Mouse (Mus musculus) MEL (cell line): ENCODE measurements at regions not wholly inside any gene's neighbourhood (a gene's known extent, or its start where the extent isn't known, plus 50 kb on each side); places are given as distances from the start of the nearest gene placed in this dataset.

Experiments used
- DNase-seq: peaks from one replicate; pipeline ENCODE4 v3.0.0; 2011; ENCODE audit warnings: low read depth, low spot score
- H3K27ac ChIP-seq: 2 replicates; pipeline ENCODE4 v1.5.1; 2012; ENCODE audit warnings: low read depth, mild to moderate bottlenecking, control low read depth, low read length, moderate library complexity; ENCODE audit not compliant: control insufficient read depth
- H3K27me3 ChIP-seq, 2 experiments: fragments of 150-350 bp in 1 of 2; sonication (generic) in 1 of 2; 2 replicates each; pipeline ENCODE4 v1.6.1; 2012; ENCODE audit warnings: low read length in 2 of 2, mild to moderate bottlenecking in 2 of 2, improper control_type of control experiment in 1 of 2, moderate library complexity in 1 of 2; ENCODE audit not compliant: insufficient read depth in 2 of 2, control insufficient read depth in 1 of 2
- H3K36me3 ChIP-seq, 2 experiments: 2 replicates each; pipeline ENCODE4 v1.6.1; 2012 to 2014; ENCODE audit warnings: low read length in 2 of 2, improper control_type of control experiment in 1 of 2, inconsistent platforms in 1 of 2, mild to moderate bottlenecking in 1 of 2; ENCODE audit not compliant: insufficient read depth in 2 of 2, control insufficient read depth in 1 of 2
- H3K4me1 ChIP-seq, 2 experiments: fragments of 150-350 bp in 1 of 2; sonication (generic) in 1 of 2; 2 replicates each; pipeline ENCODE4 v1.6.1; 2012; ENCODE audit warnings: low read length in 2 of 2, improper control_type of control experiment in 1 of 2, mild to moderate bottlenecking in 1 of 2; ENCODE audit not compliant: insufficient read depth in 2 of 2, control insufficient read depth in 1 of 2
- H3K4me3 ChIP-seq, 2 experiments: fragments of 150-350 bp in 1 of 2; sonication (generic) in 1 of 2; 2 replicates each; pipeline ENCODE4 v1.5.1; 2012; ENCODE audit warnings: low read depth in 2 of 2, low read length in 2 of 2, mild to moderate bottlenecking in 2 of 2, moderate library complexity in 2 of 2, control low read depth in 1 of 2, improper control_type of control experiment in 1 of 2; ENCODE audit not compliant: control insufficient read depth in 1 of 2, insufficient read depth in 1 of 2
- H3K79me2 ChIP-seq: 2 replicates; pipeline ENCODE4 v1.6.1; 2012; ENCODE audit warnings: mild to moderate bottlenecking, low read length, moderate library complexity; ENCODE audit not compliant: control insufficient read depth, poor library complexity, insufficient read depth
- H3K9ac ChIP-seq: 2 replicates; pipeline ENCODE4 v1.6.1; 2012; ENCODE audit warnings: low read depth, mild to moderate bottlenecking, control low read depth, low read length, moderate library complexity; ENCODE audit not compliant: control insufficient read depth, poor library complexity, severe bottlenecking
- H3K9me3 ChIP-seq: fragments of 150-350 bp; sonication (generic); replicated peaks from 2 replicates; pipeline ENCODE4 v1.6.1; 2012; ENCODE audit warnings: mild to moderate bottlenecking, low read length, improper control_type of control experiment, moderate library complexity; ENCODE audit not compliant: insufficient read depth
- BHLHE40 ChIP-seq: IDR thresholded peaks from 2 replicates; pipeline ENCODE4 v1.6.1; 2012; ENCODE audit warnings: low read depth, mild to moderate bottlenecking, inconsistent platforms, low read length, improper control_type of control experiment, borderline replicate concordance
- CHD1 ChIP-seq: IDR thresholded peaks from 2 replicates; pipeline ENCODE4 v1.6.1; 2012; ENCODE audit warnings: low read depth, mild to moderate bottlenecking, inconsistent platforms, low read length, improper control_type of control experiment
- CTCF ChIP-seq, 3 experiments: IDR thresholded peaks in 2 of 3; conservative IDR thresholded peaks in 1 of 3; 2 replicates each; pipeline ENCODE4 v1.5.1; 2011 to 2012; ENCODE audit warnings: low read length in 3 of 3, low read depth in 2 of 3, mild to moderate bottlenecking in 2 of 3, improper control_type of control experiment in 1 of 3, inconsistent platforms in 1 of 3, mixed read lengths in 1 of 3, moderate library complexity in 1 of 3; ENCODE audit not compliant: control insufficient read depth in 1 of 3, insufficient read depth in 1 of 3, poor library complexity in 1 of 3, severe bottlenecking in 1 of 3
- E2F4 ChIP-seq: IDR thresholded peaks from 2 replicates; pipeline ENCODE4 v1.6.1; 2011; ENCODE audit warnings: low read depth, low read length, improper control_type of control experiment, borderline replicate concordance
- HCFC1 ChIP-seq: IDR thresholded peaks from 2 replicates; pipeline ENCODE4 v1.6.1; 2012; ENCODE audit warnings: low read depth, mild to moderate bottlenecking, inconsistent platforms, low read length, improper control_type of control experiment, moderate library complexity
- JUND ChIP-seq: IDR thresholded peaks from 2 replicates; pipeline ENCODE4 v1.6.1; 2011; ENCODE audit warnings: low read depth, mild to moderate bottlenecking, improper control_type of control experiment, low read length
- MAZ ChIP-seq: IDR thresholded peaks from 2 replicates; pipeline ENCODE4 v1.6.1; 2012; ENCODE audit warnings: low read depth, mild to moderate bottlenecking, inconsistent platforms, low read length, improper control_type of control experiment
- MEF2A ChIP-seq: IDR thresholded peaks from 2 replicates; pipeline ENCODE4 v1.6.1; 2014; ENCODE audit warnings: low read depth, mild to moderate bottlenecking, inconsistent platforms, low read length, improper control_type of control experiment; ENCODE audit not compliant: poor library complexity, insufficient replicate concordance, severe bottlenecking; ENCODE audit errors: extremely low read depth
- NRF1 ChIP-seq: IDR thresholded peaks from 2 replicates; pipeline ENCODE4 v1.6.1; 2014; ENCODE audit warnings: low read depth, mild to moderate bottlenecking, inconsistent platforms, low read length, improper control_type of control experiment, moderate library complexity; ENCODE audit not compliant: poor library complexity, insufficient read depth, severe bottlenecking
- POLR2A ChIP-seq, 2 experiments: IDR thresholded peaks; 2 replicates each; pipeline ENCODE4 v1.6.1; 2011 to 2012; ENCODE audit warnings: low read length in 2 of 2, mild to moderate bottlenecking in 2 of 2, control low read depth in 1 of 2, improper control_type of control experiment in 1 of 2, low read depth in 1 of 2, moderate library complexity in 1 of 2; ENCODE audit not compliant: control insufficient read depth in 1 of 2, insufficient read depth in 1 of 2, poor library complexity in 1 of 2
- POLR2AphosphoS2 ChIP-seq: IDR thresholded peaks from 2 replicates; pipeline ENCODE4 v1.6.1; 2011; ENCODE audit warnings: low read length, improper control_type of control experiment
- RCOR1 ChIP-seq: IDR thresholded peaks from 2 replicates; pipeline ENCODE4 v1.6.1; 2012; ENCODE audit warnings: low read depth, mild to moderate bottlenecking, inconsistent platforms, low read length, improper control_type of control experiment
- SIN3A ChIP-seq: IDR thresholded peaks from 2 replicates; pipeline ENCODE4 v1.6.1; 2012; ENCODE audit warnings: low read length, improper control_type of control experiment, inconsistent platforms
- SMC3 ChIP-seq: IDR thresholded peaks from 2 replicates; pipeline ENCODE4 v1.6.1; 2011; ENCODE audit warnings: low read depth, low read length, improper control_type of control experiment
- TAL1 ChIP-seq: IDR thresholded peaks from 2 replicates; pipeline ENCODE4 v1.6.1; 2012; ENCODE audit warnings: mild to moderate bottlenecking, inconsistent platforms, low read length, moderate library complexity, mixed read lengths
- TBP ChIP-seq: IDR thresholded peaks from 2 replicates; pipeline ENCODE4 v1.8.0; 2011; ENCODE audit warnings: low read depth, low read length, improper control_type of control experiment
- UBTF ChIP-seq: IDR thresholded peaks from 2 replicates; pipeline ENCODE4 v1.6.1; 2012; ENCODE audit warnings: low read depth, mild to moderate bottlenecking, inconsistent platforms, low read length, improper control_type of control experiment, moderate library complexity, borderline replicate concordance; ENCODE audit not compliant: insufficient read depth
- USF2 ChIP-seq, 2 experiments: IDR thresholded peaks; 2 replicates each; pipeline ENCODE4 v1.6.1; 2011 to 2012; ENCODE audit warnings: improper control_type of control experiment in 2 of 2, low read length in 2 of 2, borderline replicate concordance in 1 of 2, inconsistent platforms in 1 of 2, low read depth in 1 of 2, mild to moderate bottlenecking in 1 of 2; ENCODE audit not compliant: insufficient read depth in 1 of 2
- ZC3H11A ChIP-seq: IDR thresholded peaks from 2 replicates; pipeline ENCODE4 v1.6.1; 2012; ENCODE audit warnings: low read depth, mild to moderate bottlenecking, inconsistent platforms, low read length, improper control_type of control experiment
- ZKSCAN1 ChIP-seq: IDR thresholded peaks from 2 replicates; pipeline ENCODE4 v1.6.1; 2012; ENCODE audit warnings: low read depth, mild to moderate bottlenecking, inconsistent platforms, low read length, improper control_type of control experiment, moderate library complexity
- ZMIZ1 ChIP-seq: IDR thresholded peaks from 2 replicates; pipeline ENCODE4 v1.6.1; 2012; ENCODE audit warnings: low read depth, mild to moderate bottlenecking, inconsistent platforms, low read length, improper control_type of control experiment, moderate library complexity

DNA sequence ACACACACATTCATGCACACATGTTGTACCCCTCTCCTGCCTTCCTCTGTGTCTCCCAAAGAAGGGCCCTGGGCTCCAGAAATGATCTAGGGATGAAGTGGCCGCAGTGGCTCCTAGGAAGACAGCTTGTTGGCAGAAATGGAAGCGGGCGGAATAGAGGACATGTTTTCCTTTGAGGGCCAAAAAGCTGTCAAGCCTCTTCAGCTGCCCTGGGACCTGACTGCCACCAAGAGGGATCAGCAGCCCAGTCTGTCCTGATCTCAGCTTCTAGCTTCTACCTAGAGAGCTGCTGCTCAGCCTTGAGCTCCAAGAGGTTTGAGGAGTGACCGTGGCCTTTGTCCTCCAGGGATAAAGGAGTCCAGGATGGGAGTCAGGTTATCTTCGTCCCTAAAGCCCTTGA is 93.8 kb upstream of the Zfp703 start:
- Histone ChIP-seq H3K4me1 (no peaks in the 10 kb centered on the region), H3K79me2 (no peaks in the 10 kb centered on the region), H3K9me3 (no peaks in the 10 kb centered on the region), H3K27me3 (no peaks in the 10 kb centered on the region), H3K36me3 (no peaks in the 10 kb centered on the region)
- DNase-seq: no peak
- TF ChIP-seq MAZ (no peak), ZMIZ1 (no peak), POLR2AphosphoS2 (no peak), TBP (no peak), HCFC1 (no peak), RCOR1 (no peak), JUND (no peak), BHLHE40 (no peak), E2F4 (no peak), ZC3H11A (no peak), SMC3 (no peak), POLR2A (IDR thresholded peaks at IDR 0.05; ENCODE audit: control insufficient read depth in 1 of 2, insufficient read depth in 1 of 2, low read depth in 1 of 2, low read length in 2 of 2, poor library complexity in 1 of 2) (no peak), CTCF (IDR thresholded peaks at IDR 0.05 in 2 of 3, conservative IDR thresholded peaks at IDR 0.05 in 1 of 3; ENCODE audit: control insufficient read depth in 1 of 3, insufficient read depth in 1 of 3, low read depth in 2 of 3, low read length in 3 of 3, poor library complexity in 1 of 3, severe bottlenecking in 1 of 3) (no peak), CHD1 (no peak), MEF2A (no peak), UBTF (no peak), NRF1 (no peak)
- TF ChIP-seq, all 39 proteins: peak for 0
- no peak overlapping the region for H3K4me3 ChIP-seq
- no peak overlapping the region for H3K27ac ChIP-seq
- H3K9ac ChIP-seq: no peak overlapping the region

DNA sequence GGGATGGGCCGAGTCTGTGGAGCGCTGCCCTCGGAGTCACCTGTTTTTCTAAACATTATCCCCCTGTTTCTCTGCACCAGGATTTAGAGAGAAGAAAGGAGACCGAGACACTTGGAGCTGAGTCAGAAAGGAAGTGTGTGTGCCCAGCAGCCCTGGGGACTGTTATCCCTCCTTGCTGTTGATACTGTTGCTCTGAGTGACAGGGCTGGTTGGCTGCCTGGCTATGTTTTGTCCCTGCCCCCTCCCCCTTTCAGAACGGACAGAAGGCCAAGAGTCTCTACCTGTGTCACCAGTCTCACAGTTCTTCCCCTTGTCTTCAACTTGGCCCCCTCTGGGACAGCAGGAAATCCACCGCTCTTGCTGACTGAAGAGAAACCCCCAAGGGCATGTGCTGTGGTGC is 93.4 kb upstream of the Zfp703 start:
- Histone ChIP-seq H3K79me2 (no peaks in the 10 kb centered on the region), H3K27me3 (no peaks in the 10 kb centered on the region), H3K9me3 (no peaks in the 10 kb centered on the region), H3K4me1 (no peaks in the 10 kb centered on the region), H3K9ac (no peak overlapping the region), H3K4me3 (no peak overlapping the region), H3K36me3 (no peaks in the 10 kb centered on the region), H3K27ac (no peak overlapping the region)
- DNase-seq: no peak
- TF ChIP-seq POLR2A (IDR thresholded peaks at IDR 0.05; ENCODE audit: control insufficient read depth in 1 of 2, insufficient read depth in 1 of 2, low read depth in 1 of 2, low read length in 2 of 2, poor library complexity in 1 of 2) (no peak), USF2 (IDR thresholded peaks at IDR 0.05; ENCODE audit: borderline replicate concordance in 1 of 2, insufficient read depth in 1 of 2, low read depth in 1 of 2, low read length in 2 of 2) (no peak), JUND (no peak), TAL1 (no peak), SIN3A (no peak), ZKSCAN1 (no peak), HCFC1 (no peak), MEF2A (no peak)
